Mouse (Mus musculus) urinary bladder, postnatal 14 days (tissue): ENCODE measurements around the gene Ddx54.

Experiments
- DNase-seq: peaks from one replicate; pipeline ENCODE4 v3.0.0; 2021; ENCODE audit warnings: low spot score

Gene Ddx54

GRCm38 (mm10) chr5:120612442-120612821 is at the start of gene Ddx54, which contains the start of gene Rita1:
Gene Ddx54, plus strand, starts transcription at chr5:120612739.
Gene Rita1, minus strand, starts transcription at chr5:120612589.
- peak; percentile 97 for DNase-seq

DNA sequence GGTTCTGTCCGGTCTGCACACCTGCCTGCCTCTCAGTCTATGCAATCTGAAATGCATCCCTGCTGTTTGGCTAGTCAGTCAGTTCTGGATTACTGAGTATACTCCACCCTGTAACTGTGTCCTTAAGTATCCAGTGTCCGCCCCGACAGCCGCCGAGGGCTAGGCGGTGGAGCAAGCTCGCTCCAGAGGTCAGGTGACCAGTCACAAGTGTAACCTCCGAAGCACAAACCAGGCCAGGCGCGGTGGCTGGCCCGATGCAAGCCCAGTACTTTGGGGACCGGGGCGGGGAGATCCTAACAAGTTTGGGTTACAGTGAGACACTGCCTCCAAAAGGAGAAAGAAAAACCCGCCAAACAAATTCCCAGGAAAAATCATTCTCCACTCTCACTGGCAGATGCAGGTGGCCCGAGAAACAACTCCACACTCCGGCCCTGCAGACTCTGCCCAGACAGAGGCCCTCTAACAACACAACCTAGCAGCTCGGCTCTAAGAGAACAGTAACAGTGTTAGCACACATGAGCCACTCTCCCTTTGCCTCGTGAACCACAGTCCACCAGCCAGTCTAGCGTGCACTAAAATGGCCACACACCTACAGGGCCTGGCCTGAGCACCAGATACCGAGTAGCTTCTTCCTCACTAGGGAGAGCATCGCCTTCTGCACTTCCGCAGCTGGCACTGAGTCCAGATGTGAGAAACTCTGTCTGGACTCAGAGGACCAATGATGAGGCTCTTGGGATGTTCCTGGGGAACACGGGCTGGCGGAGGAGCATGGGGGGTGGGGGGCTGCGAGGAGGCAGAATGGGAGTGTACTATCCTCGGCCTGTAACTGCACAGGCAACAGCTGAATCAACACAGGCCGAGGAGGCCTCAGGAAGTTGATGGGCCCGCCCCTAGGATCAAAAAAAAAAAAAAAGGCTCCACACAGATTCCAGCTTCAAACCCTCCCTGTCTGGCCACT is 49.3 kb upstream of the Ddx54 start:
- peak; percentile 60 for DNase-seq

DNA sequence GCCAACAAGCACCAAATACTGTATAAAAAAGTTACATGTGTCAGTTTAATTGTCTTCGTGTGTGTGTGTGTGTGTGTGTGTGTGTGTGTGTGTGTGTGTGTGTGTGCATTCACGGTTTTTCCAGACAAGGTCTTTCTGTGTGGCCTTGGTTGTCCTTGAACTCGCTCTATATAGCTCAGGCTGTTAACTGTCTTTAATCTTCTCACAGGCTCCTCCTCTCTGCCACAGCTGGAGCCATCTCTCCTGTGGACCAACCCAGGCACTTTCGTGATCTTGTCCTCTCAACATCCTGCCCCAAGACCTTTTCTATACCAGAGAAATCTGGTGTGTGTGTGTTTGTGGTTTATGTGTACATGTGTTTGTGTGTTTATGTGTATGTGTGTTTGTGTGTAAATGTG is 48.6 kb upstream of the Ddx54 start:
- DNase-seq: no peak

DNA sequence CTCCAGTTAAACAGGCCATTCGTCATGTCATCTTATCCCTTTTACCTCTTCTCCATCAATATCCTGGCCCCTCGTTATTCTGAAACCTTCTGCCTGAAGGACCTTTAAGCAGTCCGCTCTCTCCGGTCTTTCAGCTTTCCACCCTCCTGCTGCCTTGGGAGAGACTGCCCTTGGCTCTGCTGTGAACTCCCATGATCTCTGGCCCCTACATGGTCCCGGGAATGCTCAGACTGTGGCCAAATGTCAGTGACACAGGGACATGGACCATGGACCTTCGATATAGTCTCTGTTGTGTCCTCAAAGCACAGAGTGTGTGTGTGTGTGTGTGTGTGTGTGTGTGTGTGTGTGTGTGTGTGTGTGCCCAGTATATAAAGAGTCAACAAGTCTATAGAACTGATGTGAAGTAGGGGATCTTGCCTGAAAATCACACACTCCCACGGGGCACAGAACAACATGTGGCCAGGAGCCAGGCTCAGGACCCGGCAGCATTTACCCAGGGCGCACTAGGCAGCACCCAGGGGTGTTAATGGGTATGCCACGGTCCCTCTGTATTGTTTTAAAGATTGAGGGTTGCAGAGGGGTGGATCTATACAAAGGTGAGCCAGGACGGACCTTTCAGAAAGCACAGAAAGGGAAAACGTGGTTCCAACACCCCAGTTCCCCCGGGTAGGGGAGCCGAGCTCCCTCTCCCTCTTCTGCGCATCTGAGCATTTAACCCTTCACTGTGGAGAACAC is 47.2 kb upstream of the Ddx54 start:
- no peak for DNase-seq

DNA sequence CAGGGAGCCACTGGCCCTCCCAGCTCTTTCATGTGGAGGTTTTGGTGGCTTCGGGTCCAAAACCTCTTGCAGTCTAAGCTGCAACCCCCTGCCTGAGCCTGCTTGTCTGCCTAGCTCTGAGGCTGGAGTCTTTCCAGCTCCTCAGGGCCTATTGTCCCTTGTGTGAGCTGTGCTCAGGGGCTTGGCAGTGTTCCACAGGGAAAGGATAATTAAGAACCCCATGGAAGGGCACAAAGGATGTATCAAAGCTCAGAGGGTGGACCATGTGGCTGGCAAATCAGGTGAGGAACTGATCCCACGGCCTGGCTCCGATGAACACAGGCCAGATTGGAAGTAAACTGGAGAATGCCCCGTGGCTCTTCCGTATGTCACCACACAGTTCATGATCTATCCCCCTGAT is 46.4 kb upstream of the Ddx54 start:
- no peak for DNase-seq

- DNase-seq: no peak
Observed at GRCm38 (mm10) chr5:120566681-120567252, 45.8 kb upstream of the Ddx54 start.

GRCm38 (mm10) chr5:120567253-120567701 is 45.3 kb upstream of the Ddx54 start:
- DNase-seq: peak; percentile 62

DNA sequence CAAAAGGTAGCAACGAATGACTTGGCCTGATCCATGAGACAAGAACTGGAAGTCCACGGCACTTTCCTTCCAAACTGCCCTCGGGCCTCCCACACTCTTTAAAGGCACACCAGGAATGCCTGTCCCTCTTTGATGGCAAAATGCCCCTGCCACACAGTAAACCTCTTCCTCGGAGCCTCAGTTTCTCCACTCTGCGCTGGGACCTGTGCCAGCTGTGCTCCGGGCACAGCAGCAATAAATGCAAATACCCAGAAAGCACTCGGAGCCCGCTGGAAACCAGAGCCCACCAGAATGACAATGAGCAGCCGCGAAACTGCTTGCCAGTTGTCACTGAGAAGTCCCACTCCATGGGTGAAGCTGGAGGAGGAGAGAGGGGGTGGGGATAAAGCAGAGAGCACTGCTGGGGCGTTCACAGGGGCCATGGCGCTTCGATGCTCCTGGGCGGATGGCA is 44.8 kb upstream of the Ddx54 start:
- no peak for DNase-seq

- DNase-seq: no peak
Observed at GRCm38 (mm10) chr5:120568336-120568768, 44.2 kb upstream of the Ddx54 start.

DNA sequence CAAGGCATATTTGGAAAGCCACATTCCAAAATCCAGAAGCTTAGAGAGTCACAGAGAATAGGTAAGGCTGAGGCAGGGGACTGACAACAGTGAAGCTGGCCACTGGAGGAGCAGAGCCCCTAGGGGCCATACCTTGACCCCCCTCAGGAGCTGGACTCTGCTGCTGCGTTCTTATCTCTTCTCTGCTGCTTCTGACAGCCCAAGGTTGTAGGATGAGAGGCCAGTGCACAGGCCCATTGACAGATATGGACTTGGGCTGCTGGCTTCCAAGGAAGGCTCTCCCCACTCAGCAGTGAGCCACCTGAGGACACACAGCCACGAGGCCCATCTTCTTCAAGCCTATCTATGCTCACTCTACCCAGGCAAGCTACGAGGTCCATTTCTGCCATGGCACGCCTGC is 43.6 kb upstream of the Ddx54 start:
- no peak for DNase-seq

GRCm38 (mm10) chr5:120569791-120570190 is 42.7 kb upstream of the Ddx54 start:
- no peak for DNase-seq

GRCm38 (mm10) chr5:120570289-120570897 is 42.1 kb upstream of the Ddx54 start:
- DNase-seq: no peak

DNA sequence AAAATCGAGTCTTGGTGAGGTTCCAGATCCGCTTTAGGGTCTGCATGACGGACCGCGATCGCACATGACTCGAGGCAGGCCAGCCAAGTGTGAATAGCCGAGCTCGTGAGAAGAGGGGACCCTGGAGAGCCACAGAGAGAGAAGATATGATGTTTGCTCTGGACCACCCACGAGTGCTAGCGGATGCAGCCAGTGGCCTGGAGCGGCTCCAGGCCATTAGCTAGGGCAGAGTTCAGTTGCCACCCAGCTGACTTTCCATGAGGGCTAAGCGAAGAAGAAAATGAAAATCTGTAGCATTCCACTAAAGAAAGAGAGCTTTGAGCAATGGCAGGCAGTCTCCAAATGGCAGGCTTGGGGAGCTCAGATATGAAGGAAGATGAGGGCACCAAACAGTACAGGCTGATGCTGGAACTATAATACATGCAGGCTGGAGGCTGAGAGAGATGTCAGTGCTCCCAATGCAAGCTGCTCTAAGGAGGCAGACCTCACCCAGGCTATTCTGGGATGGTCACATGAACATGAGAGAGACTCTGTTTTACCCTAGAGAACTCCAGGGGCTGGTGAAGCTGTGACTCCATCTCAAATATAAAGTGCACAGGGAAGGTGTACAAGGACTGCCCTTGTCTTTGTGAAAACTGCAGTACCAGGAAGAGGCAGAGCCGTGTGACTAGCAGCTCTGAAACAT is 41.3 kb upstream of the Ddx54 start:
- no peak for DNase-seq

DNA sequence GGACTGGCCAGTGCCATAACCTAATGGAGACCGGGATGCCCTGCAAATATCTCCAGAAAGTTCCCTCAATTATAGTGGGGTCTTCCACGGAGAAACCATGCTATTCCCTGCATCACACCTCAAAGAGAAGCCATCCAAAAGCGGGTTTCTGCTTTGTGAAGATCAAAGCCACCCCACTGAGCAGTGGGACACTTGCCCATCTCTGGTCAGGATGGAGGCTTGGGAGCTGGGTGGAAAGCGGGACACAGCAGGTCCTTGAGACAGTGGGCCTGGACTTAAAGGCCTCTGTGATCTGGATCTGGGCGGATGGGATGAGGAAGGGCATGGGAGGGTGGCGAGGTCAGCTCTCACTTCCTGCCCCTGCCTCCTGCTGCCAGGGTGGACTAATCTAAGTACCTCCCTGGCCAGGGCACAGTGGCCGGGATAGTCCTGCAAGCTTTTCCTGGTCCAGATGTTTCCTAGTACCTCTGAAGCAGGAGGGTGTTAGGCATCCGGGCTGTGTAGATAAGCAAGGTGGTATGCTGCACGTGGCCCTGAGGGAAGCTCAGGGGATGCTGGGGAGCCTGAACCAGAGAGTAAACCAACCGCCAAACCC is 38.0 kb upstream of the Ddx54 start:
- DNase-seq: no peak

DNA sequence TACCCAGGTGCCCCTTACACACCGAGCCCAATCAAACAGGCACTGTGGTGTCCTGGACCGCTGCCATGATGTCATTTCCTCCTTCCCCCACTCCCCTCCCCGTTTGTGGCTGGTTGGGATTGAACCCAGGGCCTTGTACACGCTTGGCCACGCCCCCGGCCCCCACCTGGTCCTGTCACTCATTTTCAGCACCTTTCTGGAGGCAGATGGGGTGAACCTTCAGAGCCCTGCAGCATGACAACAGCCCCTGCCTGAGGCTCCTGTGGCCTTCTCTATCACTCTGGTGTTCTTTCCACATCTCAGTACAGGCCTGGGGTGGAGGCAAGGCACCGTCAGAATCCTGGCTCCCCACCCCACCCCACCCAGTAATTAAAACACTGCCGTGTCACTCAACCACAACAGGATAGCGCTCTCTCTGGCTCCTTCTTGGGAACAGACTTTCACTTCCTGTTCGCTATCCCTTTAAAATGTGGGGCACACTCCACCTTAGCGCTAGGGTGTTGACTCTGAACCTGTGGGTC is 35.7 kb upstream of the Ddx54 start:
- DNase-seq: no peak

GRCm38 (mm10) chr5:120577935-120578441 is 34.6 kb upstream of the Ddx54 start:
- peak; percentile 62 for DNase-seq

- peak; percentile 64 for DNase-seq
Observed at GRCm38 (mm10) chr5:120578504-120579081, 33.9 kb upstream of the Ddx54 start.

- DNase-seq: peak; percentile 81
Observed at GRCm38 (mm10) chr5:120579211-120579897, 33.2 kb upstream of the Ddx54 start.

- DNase-seq: no peak
Observed at GRCm38 (mm10) chr5:120579898-120580626, 32.5 kb upstream of the Ddx54 start.
